Mouse (Mus musculus): ENCODE measurements at regions not wholly inside any gene's neighbourhood (a gene's known extent, or its start where the extent isn't known, plus 50 kb on each side); places are given as distances from the start of the nearest gene placed in this dataset.
A peak's percentile ranks its signal among the peaks of the same experiment; 100 is the strongest.

DNA sequence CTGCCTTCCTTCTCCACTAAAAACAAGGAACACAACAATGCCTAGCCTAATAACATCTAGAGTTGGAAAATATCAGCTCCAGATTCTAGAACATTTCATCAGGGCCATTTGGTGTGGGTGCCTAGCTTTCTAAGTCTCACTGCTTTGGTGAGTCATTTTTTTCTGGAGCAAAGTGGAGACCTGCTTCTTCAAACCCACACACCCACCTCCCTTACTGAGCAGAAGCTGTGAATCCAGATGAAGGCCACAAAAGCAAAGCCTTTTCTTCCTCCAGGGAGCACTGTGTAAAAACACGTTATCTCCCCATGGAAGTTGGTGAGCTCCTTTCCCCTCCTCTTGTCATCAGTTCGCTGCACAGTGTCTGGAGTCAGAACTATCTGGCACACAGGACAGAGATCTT, 294.1 kb downstream of the Mex3b start:
- no peak for DNase-seq (ENCODE audit: low spot score in 2 of 2)

DNA sequence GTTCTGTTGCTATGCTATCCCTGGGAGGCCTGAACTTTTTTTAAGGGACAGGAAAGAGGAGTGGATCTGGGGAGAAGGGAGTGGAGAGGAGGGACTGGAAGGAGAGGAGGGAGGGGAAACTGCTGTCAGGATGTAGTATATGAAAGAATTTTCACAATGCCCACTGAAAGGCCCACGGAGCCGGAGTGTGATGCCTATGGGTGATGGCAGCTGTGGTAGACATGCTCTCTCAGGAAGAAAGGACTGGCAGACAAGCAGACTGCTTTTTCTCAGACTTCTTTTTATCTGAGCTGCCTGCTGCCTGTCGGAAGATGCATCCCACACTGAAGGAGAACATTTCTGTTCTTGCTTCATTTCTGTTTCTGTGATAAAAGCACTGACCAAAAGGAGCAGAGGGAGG, 295.7 kb downstream of the Mex3b start:
- no peak for DNase-seq (ENCODE audit: low spot score in 2 of 2)

DNA sequence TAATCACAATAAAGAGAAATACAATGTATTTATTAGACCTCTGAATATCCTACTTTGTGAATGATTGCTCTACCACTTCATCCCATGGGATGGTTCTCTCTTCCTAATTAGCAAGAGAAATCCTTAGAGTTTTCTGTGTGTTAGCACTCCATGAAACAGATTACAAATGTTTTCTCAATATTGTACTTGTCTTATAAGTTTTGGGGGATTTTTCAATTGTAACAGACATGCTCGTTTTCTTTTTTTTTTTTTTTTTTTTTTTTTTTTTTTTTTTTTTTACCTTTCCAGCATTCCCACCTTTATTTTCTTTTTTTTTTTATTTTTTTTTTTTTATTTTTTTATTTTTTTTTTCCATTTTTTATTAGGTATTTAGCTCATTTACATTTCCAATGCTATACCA, 312.3 kb downstream of the Mex3b start:
- DNase-seq (ENCODE audit: low spot score in 2 of 2), result no peak

DNA sequence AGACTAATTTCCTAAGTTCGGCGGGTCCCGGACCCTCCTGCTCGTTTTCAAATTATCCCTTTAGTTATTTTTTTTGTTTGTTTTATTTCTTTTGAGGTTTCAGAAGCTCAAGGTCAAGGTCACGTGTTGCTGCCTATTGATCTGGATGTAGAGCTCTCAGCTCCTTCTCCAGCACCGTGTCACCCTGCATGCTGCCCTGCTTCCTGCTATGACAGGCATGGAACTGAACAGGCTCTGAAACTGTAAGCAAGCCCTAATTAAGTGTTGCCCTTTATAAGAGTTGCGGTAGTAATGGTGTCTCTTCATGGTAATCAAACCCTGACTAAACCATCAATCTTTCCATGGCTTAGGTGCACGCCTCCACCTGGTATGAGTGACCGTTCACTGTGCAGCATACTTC, 319.2 kb downstream of the Mex3b start:
- DNase-seq (ENCODE audit: low spot score in 2 of 2), result no peak

DNA sequence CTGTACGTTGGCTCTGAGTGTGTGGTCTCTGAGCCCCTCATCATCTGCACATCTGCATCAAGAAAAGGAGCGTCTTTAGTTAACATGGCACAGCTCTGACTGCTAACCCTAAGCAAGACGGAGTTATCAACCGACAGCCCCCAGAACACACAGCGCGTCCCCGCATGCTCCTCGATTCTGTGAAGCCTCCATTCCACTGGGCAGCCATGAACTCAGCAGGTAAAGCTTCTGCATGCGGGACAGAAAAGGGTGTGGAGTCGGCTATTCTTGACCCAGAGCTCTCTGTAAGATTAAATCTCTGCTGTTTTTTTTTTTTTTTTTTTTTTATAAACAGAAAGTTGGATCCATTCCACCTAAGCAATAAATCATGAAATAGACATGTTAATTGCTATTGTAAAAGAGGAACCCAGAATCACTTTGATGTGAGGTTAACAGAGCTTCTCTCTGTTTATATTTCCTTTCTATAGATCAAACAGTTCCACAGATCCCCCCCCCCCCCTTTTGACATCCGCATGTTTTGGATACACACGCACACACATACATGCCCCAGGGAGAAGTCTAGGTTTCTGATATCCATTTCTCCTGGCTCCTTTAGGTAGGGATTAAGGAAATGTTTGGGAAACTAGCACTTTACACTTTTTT, 328.9 kb downstream of the Mex3b start:
- DNase-seq (ENCODE audit: low spot score in 2 of 2), result no peak

DNA sequence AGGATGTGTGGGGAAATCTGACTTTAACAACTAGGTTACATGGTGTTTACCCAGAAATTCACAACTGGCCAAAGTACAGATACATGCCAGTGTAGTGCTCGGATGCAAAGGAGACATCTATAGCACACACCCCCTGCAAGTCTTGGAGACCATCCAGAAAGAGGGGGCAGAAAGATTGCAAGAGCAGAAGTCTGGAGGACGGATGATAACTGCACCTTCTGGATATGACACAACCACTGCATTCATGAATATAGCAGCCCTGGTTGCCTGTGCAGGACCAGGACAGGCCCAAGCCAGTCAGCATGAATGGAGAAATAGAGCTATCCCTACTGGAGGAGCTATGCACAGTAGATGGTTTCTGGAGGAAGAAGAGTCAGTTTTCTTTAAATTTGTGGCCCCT, 330.4 kb downstream of the Mex3b start:
- DNase-seq (ENCODE audit: low spot score in 2 of 2), result no peak

DNA sequence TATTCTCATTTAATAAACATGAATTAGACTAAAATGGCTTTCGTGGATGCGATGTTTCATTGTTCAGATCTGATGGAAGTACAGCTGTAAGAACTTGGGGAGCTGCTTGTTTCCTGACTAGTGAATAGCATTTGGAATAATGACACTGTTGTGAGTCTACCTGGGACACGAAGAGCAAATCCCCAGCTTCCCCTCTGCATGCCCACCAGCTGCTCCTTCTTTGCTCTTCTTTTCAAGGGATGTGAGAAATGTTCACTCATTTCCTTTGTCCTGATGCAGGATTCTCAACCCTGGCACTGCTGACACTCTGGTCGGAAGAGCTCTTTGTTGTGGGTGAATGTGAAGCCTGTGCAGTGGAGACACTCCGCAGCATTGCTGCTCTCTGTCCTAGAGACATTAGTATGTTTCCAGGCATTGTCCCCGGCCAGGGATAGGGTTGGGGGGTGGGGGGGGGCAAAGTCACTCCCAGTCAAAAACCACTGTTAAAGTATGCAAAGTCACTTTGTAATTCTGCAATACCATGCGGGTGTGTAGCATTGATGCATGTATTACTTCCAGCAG, 334.1 kb downstream of the Mex3b start:
- no peak for DNase-seq (ENCODE audit: low spot score in 2 of 2)

DNA sequence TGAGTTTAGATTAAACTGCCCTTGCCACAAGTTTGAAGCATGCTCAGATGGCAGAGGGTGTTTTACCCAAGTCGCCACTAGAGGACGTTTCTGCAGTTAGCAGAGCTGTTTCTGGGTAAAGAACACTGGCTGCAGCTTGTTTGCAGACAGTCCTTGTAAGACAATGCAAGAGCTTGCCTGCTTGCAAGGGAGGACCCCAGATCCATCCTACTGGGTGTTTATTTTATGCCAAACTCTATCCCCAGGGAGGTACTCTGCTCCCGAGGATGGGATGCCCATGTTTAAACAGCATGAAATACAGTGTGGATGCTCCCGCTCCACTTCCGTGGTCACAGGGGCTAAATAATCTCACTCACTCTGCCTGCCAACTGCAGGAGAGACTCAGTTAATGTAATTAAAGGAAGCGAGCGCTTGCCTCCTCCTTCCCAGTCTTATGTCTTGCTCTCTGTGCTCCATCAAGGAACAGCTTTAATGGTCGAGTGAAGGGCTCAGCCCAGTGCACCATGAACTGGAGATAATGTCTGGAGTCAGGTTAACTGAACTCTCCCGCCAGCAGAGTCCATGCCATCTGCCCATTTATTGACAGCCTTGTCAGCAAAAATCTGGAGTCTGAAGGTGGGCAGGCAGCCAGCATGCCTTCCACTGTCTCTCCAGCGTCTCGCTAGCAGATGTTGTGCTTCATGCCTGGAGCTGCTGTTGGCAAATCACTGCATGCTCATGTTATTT, 334.8 kb downstream of the Mex3b start:
- DNase-seq (ENCODE audit: low spot score in 2 of 2), result peak; percentile 34 to 63

DNA sequence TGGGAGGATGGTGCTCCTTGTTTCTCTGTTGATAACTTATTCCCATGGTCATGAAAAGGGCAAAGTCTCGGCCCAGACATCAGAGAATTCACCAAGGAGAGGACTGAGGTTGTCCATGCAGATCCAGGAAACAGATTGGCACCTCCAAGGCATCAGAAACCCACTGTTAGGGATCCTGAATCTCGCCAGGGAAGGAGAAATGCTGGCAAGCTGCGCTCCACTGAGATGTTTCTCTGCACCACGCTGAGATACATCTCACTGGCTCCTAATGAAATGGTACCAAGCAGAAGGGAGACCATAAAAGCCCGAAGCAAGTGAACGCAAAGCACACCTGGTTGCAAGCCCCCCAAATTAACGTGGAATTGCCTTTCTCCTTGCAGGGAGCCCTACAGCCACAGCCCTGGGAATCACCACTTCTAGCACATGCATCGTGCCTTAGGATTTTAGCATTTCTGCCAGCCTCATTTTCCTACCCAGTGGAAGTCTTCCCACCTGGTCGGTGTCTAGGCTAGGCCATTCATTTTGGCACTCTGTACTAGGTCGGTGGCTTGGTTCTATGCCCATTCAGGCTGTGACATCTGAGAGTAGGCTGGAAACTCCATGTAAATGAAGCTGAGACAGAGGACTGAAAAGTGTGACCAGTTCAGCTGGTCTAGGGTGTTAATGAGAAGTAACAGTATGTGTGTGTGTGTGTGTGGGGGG, 336.3 kb downstream of the Mex3b start:
- no peak for DNase-seq (ENCODE audit: low spot score in 2 of 2)

DNA sequence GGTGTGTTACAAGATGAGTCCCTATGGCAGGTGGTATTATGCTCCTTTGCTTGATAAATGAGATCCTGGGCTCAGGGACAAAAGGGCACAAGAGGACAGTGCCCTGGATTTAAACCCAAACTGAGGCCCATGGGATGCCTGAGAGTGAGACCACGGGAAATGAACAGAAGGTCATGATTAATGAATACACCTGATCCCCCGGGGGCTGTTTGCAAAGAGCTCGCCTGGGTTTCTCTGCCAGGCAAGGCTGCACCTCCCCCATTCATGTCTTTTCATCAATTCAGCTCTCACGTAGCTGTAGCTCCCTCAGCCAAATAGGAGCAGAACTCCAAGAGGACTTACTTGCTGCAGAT, 336.9 kb downstream of the Mex3b start:
- no peak for DNase-seq (ENCODE audit: low spot score in 2 of 2)

DNA sequence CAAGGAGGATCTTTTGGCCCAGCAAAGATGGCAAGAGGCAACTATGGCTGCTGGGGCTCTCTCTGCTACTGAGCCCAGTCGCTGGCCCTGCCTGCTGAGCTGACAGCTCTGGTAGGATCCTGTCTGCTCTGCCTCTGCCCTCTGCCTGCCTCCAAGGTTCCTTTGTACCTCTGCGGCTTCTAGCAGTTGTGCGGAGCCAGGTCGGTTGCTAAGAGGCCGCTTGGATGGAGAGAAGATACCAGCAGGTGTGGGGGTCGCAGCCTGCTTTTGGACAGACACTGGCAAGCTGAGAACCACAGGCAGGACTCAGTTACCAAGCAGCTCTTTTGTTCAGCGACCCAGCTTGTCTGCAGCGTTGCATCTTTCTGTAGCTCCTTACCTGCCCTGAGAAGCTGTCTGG, 337.6 kb downstream of the Mex3b start:
- no peak for DNase-seq (ENCODE audit: low spot score in 2 of 2)

DNA sequence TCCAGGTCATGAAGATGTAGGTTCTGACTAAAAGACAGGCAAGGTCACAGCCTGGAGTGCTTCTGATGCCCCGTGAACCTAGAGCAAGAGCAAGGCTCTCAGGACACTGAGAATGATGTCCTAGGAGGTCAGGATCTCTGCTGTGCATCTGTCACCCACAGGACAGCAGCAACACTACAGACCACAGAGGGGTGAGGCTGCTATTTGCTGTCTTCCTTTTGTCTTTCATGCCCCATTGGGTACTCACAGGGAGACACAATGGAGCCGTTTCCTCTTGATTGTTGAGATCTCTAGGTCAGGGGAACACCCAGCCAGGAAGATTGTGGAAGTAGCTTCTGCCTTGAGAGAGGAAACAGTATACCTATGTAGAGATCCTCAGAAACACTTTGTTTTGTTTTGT, 339.9 kb downstream of the Mex3b start:
- DNase-seq (ENCODE audit: low spot score in 2 of 2), result no peak

DNA sequence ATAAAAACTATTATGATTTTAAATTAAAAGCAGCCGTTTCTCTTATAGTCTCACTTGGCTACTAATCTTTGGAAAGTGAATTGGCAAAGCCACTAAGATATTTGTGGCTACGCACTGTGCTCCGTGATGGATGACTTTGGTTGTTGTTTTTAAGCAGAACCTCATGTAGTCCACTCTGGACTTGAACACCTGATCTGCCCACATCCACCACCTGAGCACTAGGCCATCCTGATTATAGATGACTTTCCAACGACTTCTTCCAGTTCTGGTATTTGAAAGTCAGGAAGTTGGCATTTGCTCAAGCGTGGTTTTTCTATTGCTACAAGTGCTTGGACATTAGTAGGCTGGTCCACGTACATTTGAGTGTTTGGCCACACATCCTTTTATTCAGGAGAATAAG, 344.5 kb downstream of the Mex3b start:
- DNase-seq (ENCODE audit: low spot score in 2 of 2), result no peak

DNA sequence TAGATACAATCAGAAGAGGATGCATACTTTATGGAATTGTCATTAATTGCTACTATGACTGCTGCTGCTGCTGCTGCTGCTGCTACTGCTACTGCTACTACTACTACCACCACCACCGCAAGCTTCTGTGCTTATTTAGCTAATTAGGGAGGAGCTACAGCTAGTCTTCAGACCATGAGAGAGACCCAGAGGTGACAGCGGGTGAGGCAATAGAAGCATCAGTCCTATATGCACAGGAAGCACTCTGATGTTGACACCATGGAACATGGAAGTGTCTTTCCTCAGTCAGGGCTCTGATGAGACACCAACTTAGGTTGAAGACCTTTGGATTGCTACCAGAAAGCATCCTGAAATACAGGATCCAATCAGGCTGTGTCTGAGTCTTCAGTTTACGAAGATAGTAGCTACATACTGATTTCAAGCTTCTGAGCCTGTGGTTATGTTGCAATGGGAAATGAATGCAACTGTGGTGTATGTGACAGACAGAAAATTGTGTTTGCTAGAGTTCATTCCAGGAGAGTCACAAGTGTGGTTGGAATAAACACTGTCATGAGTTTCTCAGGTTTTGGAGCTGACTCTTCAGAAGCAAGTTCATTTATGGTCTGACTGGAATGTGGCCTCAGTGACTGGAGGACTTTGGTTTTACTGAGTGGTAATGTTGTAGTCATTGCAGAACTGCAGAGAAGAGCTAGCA, 355.0 kb downstream of the Mex3b start:
- no peak for DNase-seq (ENCODE audit: low spot score in 2 of 2)

DNA sequence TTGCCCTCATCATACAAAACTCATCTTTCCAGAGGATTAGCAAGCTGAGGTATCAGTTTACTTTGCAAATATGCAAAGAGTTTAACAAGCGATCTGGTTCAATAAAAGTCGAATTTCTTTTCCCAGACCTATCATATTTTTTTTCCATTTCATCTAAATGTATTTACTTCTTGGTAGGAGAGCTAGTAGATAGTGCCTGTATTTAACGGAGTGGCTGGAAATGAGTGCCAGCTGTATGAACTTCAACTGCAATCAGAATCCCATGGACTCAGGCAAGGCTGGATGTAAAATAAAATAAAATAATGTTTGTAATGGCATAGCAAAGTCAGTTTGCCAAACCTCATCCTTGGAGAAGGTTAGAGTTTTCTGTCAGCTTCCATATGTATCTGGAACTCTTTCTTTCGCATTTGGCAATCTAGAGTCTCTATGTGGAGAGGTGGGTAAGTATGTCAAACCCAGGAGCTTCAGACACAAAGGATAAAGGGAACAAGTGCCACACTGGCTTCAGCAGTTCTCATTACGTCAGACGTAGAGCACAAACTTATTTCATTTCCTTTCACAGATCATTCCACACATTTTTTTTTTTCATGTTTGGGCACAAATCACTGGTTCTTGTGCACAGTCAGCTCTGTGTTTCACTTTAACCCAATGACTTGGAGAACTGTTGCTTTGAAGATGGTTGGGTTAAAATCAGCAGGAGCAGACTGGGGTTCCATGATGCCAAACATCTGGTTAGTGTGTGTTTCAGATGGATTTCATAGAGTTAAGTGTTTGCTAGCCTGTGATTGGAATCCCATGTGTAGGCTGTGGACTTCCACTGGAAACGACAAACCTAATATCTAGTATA, 357.2 kb upstream of the Tmc3 start:
- DNase-seq (ENCODE audit: low spot score in 2 of 2), result no peak

DNA sequence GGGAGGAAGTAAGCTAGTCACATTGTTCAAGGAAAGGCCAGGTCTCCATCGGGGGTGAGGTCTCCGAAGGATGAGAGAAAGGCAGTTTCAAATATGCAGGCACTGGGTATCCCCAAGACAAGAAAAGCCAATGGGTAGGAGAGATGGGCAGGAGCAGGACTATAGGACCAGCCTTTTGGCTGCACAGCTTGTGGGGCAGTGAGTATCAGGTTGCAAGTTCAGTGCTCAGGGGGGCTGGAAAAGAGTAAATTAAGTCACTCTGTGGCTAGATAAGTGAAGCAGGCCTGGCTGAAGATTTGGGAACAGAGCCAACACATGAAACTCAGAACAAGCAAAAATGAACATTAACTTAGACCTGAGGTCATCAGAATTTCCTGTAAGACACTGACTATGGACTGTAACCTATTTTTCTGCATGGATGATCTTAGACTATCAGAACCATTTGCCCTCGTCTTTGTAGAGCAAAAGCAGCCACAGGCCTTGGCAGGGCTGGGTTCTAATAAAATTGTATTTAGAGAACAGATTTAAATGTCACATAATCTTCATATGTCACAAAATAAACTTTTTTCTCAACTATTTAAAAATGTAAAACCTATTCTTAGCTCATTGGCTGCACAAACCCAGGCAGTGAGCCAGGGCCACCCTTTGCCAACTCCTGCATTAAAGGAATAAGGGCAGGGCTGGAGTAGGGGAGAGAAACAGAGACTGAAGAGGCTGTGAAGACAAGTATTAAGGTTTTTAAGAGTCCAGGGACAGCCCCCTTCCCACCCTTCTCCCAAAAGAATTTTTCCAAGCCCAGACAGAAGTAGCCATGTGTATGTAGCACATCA, 354.0 kb upstream of the Tmc3 start:
- no peak for DNase-seq (ENCODE audit: low spot score in 2 of 2)

DNA sequence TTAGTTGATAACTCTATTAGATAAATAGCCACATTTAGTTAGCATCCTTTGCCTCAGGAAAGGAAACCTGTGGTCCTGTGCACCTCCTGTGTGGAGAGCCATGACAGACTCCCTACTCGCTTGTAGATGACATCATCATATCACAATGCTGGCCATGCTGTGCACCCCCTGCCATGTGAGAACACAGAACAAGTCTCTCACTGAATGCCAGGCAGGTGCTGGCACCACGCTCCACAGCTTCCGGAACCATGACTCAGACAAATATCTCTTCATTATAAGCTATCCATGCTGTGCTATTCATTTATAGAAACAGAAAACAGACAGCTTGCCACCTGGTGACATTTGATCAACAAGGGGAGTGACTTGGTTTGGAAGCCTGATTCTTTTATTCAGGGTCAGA, 349.1 kb upstream of the Tmc3 start:
- no peak for DNase-seq (ENCODE audit: low spot score in 2 of 2)

DNA sequence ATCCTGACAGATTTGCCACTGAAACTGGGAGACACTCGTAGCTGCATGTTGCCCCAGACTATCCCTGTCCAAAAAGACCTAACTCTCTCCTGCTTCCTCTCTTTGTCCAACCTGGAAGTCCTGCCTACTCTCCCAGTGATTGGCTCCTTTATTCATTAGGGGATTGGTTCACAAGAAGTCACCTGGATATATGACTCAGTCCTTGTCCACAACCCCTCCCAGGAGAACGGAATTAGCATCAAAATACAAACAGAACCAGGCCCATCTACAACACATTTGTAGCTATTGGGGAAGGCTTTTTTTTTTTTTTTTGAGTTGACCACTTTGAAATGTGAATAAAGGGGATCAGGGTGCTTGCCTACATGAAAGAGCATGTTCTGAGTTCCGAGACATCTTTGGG, 347.4 kb upstream of the Tmc3 start:
- DNase-seq (ENCODE audit: low spot score in 2 of 2), result no peak

DNA sequence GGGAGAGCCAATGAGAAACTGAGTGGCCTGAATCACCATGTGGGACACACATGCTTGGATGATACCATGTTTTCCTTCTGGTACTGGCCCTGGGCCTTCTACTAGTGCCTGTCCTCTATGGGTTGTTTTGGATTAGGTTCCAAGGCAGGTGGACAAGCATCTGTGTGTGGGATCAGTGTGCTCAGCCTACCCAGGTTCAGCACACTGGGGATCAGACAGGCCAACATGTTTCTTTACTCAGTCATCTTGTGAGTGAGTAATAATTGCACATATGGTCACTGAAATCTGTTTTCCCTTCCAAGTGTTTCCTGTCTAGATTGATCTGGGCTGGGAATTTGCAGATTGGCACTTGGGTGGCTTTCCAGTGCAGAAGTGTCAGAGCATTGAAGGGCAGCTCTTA, 346.6 kb upstream of the Tmc3 start:
- no peak for DNase-seq (ENCODE audit: low spot score in 2 of 2)

DNA sequence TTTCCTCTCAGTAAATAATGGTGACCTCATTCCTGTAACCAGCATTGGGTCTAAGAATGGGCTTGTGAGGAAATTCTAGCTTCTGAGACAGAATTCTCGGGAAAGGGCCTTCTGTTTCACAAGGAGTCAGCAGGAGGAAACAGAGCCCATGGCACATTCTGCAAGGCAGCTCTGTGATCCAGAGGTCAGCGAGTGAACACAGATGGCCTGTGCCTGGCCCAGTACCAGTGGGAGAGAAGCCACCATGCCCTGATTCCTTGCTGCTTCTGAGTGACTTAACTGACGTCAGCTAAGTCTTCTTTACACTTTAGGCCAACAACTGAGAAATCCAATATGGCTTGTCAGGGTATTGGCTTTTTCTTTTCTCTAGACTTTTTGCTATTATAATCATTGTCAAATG, 342.5 kb upstream of the Tmc3 start:
- peak in 1 of 2 experiments; percentile 24 for DNase-seq (ENCODE audit: low spot score in 2 of 2)

DNA sequence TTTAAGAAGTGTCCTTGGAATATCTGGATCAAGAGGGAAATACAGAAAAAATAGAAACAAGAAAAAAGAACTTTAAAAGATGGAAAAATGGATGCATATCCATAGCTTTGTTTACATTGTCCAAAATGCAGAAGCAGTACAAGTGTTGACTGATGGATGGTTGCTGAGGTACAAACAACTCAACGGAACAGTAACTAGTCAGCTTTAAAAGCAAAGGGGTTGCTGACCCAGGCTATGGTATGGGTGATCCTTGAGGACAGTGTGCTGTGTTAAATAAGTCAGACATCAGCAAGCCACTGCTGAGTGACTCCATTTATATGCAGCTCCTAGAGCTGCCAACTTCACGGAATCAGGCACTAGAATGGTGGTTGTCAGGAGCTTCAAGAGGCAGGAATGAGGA, 338.9 kb upstream of the Tmc3 start:
- DNase-seq (ENCODE audit: low spot score in 2 of 2), result no peak

Measured in urinary bladder, postnatal 4 days (tissue).